Mouse (Mus musculus): ENCODE results near the gene Naglu.

Naglu gene

GRCm38 (mm10) chr11:101057860-101058259 is 12.0 kb upstream of the Naglu start:
- peak; percentile 91 to 92 for DNase-seq

- DNase-seq, result peak in 1 of 2 experiments; percentile 21
Observed at GRCm38 (mm10) chr11:101058726-101059125, 11.1 kb upstream of the Naglu start.

- no peak for DNase-seq
Observed at GRCm38 (mm10) chr11:101059473-101059872, 10.3 kb upstream of the Naglu start.

GRCm38 (mm10) chr11:101060126-101060525 is 9.7 kb upstream of the Naglu start:
- peak; percentile 76 to 85 for DNase-seq

- no peak for DNase-seq
Observed at GRCm38 (mm10) chr11:101061049-101061448, 8.8 kb upstream of the Naglu start.

- DNase-seq, result peak in 1 of 2 experiments; percentile 27
Observed at GRCm38 (mm10) chr11:101062165-101062884, 7.5 kb upstream of the Naglu start.

- peak in 1 of 2 experiments; percentile 34 for DNase-seq
Observed at GRCm38 (mm10) chr11:101062971-101063675, 6.7 kb upstream of the Naglu start.

- peak; percentile 67 to 78 for DNase-seq
Observed at GRCm38 (mm10) chr11:101063676-101064327, 6.0 kb upstream of the Naglu start.

GRCm38 (mm10) chr11:101064462-101064861 is 5.3 kb upstream of the Naglu start:
- DNase-seq, result no peak

- DNase-seq, result no peak
Observed at GRCm38 (mm10) chr11:101065002-101065401, 4.8 kb upstream of the Naglu start.

GRCm38 (mm10) chr11:101066549-101067412 is 3.0 kb upstream of the Naglu start:
- DNase-seq, result peak; percentile 93 to 94

GRCm38 (mm10) chr11:101070189-101070527 is 346 bp downstream of the Naglu start:
- DNase-seq, result no peak

GRCm38 (mm10) chr11:101070987-101071386 is 1.2 kb downstream of the Naglu start:
- DNase-seq, result no peak

GRCm38 (mm10) chr11:101071810-101072428 is 2.1 kb downstream of the Naglu start:
- DNase-seq, result no peak

- no peak for DNase-seq
Observed at GRCm38 (mm10) chr11:101078121-101078520, 8.3 kb downstream of the Naglu start, which contains the start of gene Hsd17b1. TSS of gene Hsd17b1 (plus strand) at chr11:101078411.

GRCm38 (mm10) chr11:101079746-101080145 is 9.9 kb downstream of the Naglu start:
- peak in 1 of 2 experiments; percentile 43 for DNase-seq

GRCm38 (mm10) chr11:101080421-101080820 is 10.6 kb downstream of the Naglu start:
- no peak for DNase-seq

GRCm38 (mm10) chr11:101081659-101082058 is 11.8 kb downstream of the Naglu start:
- DNase-seq, result peak in 1 of 2 experiments; percentile 34

GRCm38 (mm10) chr11:101082208-101083082 is 12.6 kb downstream of the Naglu start, which contains the start of gene Coasy:
TSS of gene Coasy (plus strand) at chr11:101082565.
- peak; percentile 86 to 92 for DNase-seq

- peak; percentile 49 to 69 for DNase-seq
Observed at GRCm38 (mm10) chr11:101083083-101083697, 13.4 kb downstream of the Naglu start.
